Mouse (Mus musculus): ENCODE measurements around the gene Lce3d.
A peak's percentile ranks its signal among the peaks of the same experiment; 100 is the strongest.

Gene Lce3d

DNA sequence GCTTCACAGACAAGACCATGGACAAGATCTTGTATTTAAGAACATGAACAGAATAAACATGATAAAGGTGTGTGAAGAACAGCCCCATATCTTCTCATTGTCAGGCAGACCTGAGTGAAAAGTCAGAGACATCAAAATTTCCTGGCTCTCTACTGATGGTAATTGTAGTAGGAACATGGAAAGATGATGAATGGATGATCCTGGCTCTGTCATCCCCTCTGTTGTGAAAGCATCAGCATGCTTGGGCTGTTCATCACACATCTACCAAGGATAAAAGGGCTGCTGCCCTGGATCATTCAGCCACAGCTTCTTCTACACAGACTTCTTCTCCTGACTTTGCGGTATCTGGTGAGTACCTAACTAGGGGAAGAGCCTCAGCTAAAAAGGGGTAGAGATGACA is at the start of gene Lce3d:
TSS of gene Lce3d (plus strand) at position 301 of the 400 bp plus-strand sequence.
- DNase-seq (ENCODE audit: low spot score in 2 of 2), result no peak

DNA sequence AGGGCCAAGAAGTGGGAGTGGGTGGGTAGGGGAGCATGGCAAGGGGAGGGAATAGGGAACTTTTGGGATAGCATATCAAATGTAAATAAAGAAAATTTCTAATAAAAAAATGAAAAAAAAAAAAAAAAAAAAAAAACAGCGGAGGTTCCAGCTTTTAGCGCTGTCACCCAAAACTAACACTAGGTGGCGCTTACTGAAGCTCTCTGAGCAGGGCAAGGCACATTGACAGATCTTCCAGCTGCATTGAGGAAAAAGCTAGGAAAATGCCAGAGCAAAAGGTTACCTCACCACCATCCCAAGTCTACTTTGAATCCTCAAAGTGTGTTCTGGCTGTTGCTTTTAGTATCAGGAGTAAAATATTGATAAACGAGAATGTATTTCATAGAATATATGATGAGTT is 49.6 kb upstream of the Lce3d start:
- DNase-seq (ENCODE audit: low spot score in 2 of 2), result no peak

DNA sequence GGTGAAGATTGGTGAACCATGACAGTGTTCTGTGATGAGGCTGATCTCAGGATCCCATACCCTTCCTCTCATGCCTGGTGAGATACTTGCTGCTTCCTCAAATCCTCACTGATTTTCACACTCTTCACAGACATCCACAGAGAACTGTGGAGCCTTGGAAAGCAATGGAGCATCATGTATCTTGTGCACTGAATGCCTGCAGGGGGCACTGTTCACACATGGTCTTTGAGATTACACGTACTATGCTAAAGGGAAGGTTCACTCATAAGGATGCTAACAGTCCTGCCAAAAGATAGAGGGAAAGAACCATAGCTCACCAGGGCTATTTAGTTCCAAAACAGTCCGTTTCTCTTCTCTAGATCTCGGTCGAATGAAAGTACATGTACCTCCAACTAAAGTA is 36.8 kb upstream of the Lce3d start:
- no peak for DNase-seq (ENCODE audit: low spot score in 2 of 2)

DNA sequence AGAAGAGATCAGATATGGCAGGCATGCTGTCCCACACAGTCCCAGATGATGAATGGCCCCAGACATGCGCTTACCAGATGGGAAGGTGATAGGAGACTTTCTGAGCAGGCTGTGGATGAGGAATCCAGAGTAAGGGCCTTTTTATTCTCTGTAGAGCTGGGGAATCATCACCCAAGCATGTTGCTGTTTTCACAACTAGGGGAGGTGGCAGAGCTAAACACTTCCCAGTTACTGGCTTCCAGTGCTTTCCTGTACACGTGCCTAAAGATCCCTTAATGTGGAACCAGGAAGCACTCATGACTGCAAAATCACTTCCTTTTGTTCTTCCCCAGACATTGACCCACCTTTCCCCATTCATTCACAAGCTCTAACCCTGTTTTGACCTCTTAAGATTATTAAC is 31.1 kb upstream of the Lce3d start, which contains the start of gene Lce3a:
TSS of gene Lce3a (minus strand) at position 101 of the 400 bp plus-strand sequence.
- no peak for DNase-seq (ENCODE audit: low spot score in 2 of 2)

DNA sequence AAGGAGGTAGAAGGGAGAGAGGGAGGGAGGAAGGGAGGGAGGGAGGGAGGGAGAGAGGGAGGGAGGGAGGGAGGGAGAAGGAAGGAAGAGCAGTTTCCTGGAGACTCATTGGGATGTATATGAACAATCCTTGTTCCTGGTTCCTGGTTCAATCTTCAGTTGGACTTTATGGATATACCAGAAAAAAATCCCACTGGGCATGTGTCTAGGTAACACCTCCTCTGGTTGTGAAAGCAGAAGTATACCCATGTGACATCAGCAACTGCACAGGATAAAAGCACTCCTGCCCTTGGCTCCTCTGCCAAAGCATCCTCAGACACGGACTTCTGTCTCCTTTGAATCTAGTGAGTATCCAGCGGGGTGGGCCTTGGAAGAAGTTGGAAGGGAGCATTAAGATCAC is 24.5 kb upstream of the Lce3d start, which contains the start of gene Lce3b:
TSS of gene Lce3b (plus strand) at position 301 of the 400 bp plus-strand sequence.
- DNase-seq (ENCODE audit: low spot score in 2 of 2), result no peak

DNA sequence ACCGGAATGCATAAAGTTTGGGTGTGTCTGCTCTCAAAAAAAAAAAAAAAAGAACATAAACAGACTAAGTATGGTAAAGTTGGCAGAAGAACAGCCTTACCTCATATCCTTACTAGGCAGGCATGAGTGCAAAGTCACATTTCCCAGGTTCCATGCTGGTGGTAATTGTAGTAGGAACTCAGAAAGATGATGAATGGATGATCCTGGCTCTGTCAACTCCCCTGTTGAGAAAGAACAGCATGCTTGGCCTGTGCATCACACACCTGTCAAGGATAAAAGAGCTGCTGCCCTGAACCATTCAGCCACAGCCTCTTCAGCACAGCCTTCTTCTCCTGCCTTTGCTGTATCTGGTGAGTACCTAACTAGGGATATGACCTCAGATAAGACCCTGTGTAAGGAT is 13.0 kb upstream of the Lce3d start, which contains the start of gene Lce3c:
TSS of gene Lce3c (plus strand) at position 301 of the 400 bp plus-strand sequence.
- no peak for DNase-seq (ENCODE audit: low spot score in 2 of 2)

DNA sequence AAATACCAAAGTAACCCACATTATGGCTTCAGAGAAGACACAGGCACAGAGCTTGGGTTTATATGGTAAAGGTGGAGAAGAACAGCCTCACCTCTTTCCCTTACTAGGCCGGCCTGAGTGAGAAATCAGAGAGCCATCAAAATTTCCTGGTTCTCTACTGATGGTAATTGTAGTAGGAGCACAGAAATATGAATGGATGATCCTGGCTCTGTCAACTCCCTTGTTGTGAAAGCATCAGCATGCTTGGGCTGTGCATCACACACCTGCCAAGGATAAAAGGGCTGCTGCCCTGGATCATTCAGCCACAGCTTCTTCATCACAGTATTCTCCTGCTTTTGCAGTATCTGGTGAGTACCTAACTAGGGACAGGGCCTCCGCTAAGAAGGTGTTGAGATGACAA is 9.6 kb downstream of the Lce3d start, which contains the start of gene Lce3e:
TSS of gene Lce3e (plus strand) at position 301 of the 400 bp plus-strand sequence.
- DNase-seq (ENCODE audit: low spot score in 2 of 2), result no peak

DNA sequence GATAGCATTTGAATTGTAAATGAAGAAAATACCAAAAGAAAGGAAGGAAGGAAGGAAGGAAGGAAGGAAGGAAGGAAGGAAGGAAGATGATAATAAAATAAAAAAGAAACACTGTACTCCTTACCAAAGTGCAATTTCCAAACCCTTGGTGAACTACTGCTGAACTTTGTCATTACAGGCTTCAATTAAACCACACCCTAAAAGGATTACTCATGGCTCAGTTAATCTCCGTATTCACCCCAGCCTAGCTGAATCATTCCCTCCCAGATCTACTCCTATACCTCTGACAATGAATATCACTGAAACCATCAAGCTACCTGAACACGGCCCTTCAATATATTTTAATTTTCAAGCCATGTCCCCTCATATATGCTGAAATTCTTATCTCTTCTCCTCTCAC is 21.3 kb downstream of the Lce3d start:
- no peak for DNase-seq (ENCODE audit: low spot score in 2 of 2)

DNA sequence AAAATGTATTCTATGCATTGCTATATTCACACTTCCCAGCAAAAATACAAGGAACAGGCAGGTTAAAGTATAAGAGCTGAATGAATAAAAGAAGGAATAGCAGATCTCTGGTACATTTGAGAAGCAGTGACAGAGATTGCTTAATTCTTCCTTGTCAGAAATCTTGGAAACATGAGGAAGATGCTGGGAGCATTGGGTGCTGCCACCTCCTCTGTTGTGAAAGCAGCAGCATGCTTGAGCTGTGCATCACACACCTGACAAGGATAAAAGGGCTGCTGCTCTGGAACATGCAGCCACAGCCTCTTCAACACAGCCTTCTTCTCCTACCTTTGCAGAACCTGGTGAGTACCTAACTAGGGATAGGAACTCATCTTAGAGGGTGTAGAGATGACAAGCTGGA is 34.7 kb downstream of the Lce3d start, which contains the start of gene Lce3f:
TSS of gene Lce3f (plus strand) at position 301 of the 400 bp plus-strand sequence.
- DNase-seq (ENCODE audit: low spot score in 2 of 2), result no peak

DNA sequence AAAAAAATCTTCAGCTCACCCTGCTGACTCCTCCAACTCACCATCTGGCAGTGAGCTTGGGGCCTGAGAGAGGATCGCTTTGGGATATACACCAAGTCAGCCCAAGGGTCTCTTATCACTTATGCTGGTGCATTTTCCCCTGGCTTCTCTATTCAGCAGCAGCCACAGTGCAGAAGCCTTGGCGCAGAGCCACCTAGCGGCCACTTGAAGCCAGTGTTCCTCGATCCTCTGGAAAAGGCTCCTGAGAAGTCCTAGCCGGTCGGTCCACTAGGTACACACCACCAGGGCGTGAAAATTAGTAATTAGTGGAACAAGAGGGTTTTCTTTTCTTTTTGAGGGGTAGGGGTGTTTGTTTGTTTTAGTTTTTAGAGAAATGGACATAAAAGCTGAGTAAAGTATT is 41.5 kb downstream of the Lce3d start:
- peak in 1 of 2 experiments; percentile 10 for DNase-seq (ENCODE audit: low spot score in 2 of 2)

DNA sequence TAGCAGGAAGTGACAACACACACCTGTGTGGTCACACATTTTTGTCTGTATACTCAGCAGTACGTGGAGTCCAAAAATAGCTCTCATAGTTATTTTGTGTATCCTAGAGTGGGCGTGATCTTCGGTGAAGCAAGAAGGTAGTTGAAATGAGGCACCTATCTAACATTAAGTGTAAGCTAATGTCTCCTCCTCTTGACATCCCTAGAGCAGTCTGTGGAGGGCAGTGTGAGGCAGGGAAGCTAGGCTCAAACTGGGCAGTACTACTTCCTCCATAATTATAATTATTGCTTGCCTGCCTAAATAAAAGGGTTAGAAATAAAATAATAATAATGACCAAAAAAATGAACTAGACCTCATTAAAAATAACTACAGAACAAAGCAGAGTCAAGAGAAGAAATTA is 43.4 kb downstream of the Lce3d start:
- no peak for DNase-seq (ENCODE audit: low spot score in 2 of 2)

DNA sequence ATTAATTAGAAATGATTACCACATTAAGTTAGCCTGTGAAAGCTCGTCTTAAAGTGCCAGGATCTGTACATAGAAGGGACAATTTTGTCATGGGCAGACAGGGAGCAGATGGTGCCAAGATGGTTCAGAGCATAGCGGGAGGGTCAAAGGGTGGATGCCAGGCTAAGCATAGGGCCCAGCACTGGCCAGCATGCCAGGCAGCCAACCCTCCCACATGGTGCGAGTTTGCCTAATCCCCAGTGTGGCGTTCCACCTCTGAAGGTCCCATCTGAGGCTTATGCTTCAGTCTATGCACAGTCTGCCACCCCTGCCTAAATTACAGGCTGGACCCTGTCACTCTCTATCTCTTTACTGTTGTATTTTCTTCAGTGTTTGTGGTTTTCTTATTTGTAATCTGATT is 45.7 kb downstream of the Lce3d start:
- no peak for DNase-seq (ENCODE audit: low spot score in 2 of 2)

Measured in thymus, postnatal 10 days (tissue).